Mouse (Mus musculus) cerebellum, adult 9-11 months (tissue): ENCODE data around the gene Tomm5.
A peak's percentile ranks its signal among the peaks of the same experiment; 100 is the strongest.
"Not testable (repeated sequence)": the region's sequence is repeated elsewhere in the genome, so short reads cannot be mapped to it uniquely, and the experiment has no call there.

Source experiments
- DNase-seq: peaks from one replicate; pipeline ENCODE4 v3.0.0; 2022

Gene Tomm5

DNA sequence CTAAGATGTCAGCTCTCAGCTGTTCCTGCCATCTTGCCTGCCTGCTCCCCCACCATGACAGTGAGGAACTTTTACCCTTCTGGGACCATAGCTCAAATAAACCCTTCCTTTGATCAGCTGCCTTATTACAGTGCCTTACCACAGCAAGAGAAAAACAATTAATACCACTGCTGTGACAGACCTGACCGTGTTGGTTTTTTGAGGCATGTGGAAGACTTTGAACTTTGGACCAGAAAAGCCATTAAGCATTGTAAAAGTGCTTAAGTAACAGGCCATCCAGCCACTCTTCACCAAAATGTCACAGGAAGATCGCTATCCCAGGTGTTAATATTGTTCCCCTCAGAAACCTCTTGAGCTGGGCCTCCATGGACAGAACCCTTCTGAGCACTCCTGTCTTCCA is 43.3 kb downstream of the Tomm5 start:
- DNase-seq = no peak

DNA sequence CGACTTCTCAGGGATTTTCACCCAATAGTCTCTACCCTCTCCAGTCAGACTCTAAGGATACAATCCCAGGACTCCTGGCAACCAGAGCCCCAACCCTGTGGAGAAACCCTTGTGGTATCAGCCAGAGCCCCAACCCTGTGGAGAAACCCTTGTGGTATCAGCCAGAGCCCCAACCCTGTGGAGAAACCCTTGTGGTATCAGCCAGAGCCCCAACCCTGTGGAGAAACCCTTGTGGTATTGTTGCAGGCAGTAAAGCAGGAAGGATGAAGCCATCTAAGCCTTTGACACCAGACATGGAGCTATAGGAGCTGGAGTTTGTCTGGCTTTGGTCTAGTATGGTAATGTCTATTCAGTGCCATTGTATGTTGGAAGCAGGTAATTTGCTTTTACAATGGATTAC is 44.1 kb downstream of the Tomm5 start:
- not testable (repeated sequence) for DNase-seq

DNA sequence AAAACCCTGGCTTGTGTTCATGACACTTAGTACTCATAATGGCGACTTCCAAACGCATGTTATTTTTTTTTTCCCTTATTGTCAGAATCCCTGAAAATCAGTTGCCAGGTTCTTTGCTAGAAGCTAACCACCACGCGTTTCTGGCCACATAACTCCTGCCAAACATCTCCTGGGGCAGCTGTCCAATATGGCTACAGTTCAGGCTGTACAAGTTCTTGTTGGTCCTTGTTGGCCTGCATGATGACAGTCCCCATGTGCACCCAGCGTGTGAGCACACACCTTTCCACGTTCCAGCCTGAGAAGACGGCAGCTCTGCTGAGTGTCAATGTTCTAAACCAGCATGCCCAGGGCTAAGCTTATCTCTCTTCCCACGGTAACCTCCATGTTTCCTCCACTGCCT is 52.5 kb downstream of the Tomm5 start:
- peak; percentile 38 for DNase-seq
